Comparison of ENCODE assay signal across 24 mouse cellular contexts in genomic region chr16:16197374-16197773, GRCm38 (mm10). TPM values are rescaled to one million over a fixed set of nuclear protein-coding genes. Genes with fewer than 3 reads are reported as not detected.
DNase-seq lines count a peak whose midpoint lies in the region; ATAC-seq and TF ChIP-seq lines count a peak whose summit lies in the region.
"Had no signal": no experiment of that assay in that cellular context is flagged by ENCODE, and none has a peak within 500 bp of the region (broad histone marks: within the 10 kb centered on the region; RNA-seq: fewer than 3 reads in every experiment).

No protein-coding gene starts in this region.

- H3K9me3 ChIP-seq in stomach, postnatal 0 days (ENCODE audit: control insufficient read depth, low read length) = no peaks in the 10 kb centered on the region
- H3K9me3 ChIP-seq: G1E; heart, embryonic 13.5 days; hindbrain, embryonic 15.5 days; limb, embryonic 10.5 days; liver, embryonic 15.5 days; neural tube, embryonic 13.5 days had no signal

- ATAC-seq in stomach, postnatal 0 days (ENCODE audit: low FRiP score, low TSS enrichment) = no peak

- no peaks in the 10 kb centered on the region for H3K36me3 ChIP-seq in liver, adult 2 months (ENCODE audit: control insufficient read depth, insufficient read depth, low read length)
- no peaks in the 10 kb centered on the region for H3K36me3 ChIP-seq in testis, adult 2 months (ENCODE audit: control insufficient read depth, insufficient read depth, low read length)
- H3K36me3 ChIP-seq in stomach, postnatal 0 days (ENCODE audit: control insufficient read depth, insufficient read depth, low read length) = no peaks in the 10 kb centered on the region
- H3K36me3 ChIP-seq: G1E; heart, embryonic 13.5 days; hindbrain, embryonic 15.5 days; limb, embryonic 10.5 days; liver, embryonic 15.5 days; neural tube, embryonic 13.5 days had no signal

- no peak for TF ChIP-seq POLR2A in liver, adult 2 months (IDR thresholded peaks at IDR 0.05; ENCODE audit: extremely low read depth, insufficient read depth, low read length)
- no peak for TF ChIP-seq POLR2A in testis, adult 2 months (IDR thresholded peaks at IDR 0.05; ENCODE audit: control insufficient read depth, low read depth, low read length)

- no peak overlapping the region for H3K4me3 ChIP-seq in liver, adult 2 months (ENCODE audit: insufficient read depth, low read depth, low read length)
- H3K4me3 ChIP-seq in testis, adult 2 months (ENCODE audit: control insufficient read depth, low read depth, low read length) = peak overlapping the region; percentile 12; the same call in 1 of the 2 replicates
- H3K4me3 ChIP-seq in stomach, postnatal 0 days (ENCODE audit: low read depth, low read length) = no peak overlapping the region
- H3K4me3 ChIP-seq: heart, embryonic 13.5 days; hindbrain, embryonic 15.5 days; limb, embryonic 10.5 days; liver, embryonic 15.5 days; neural tube, embryonic 13.5 days had no signal

- no peak for TF ChIP-seq EP300 in stomach, postnatal 0 days (optimal IDR thresholded peaks at IDR 0.05)

- H3K9ac ChIP-seq in liver, adult 2 months (ENCODE audit: low read depth, low read length) = no peak overlapping the region
- H3K9ac ChIP-seq in stomach, postnatal 0 days (ENCODE audit: low read length) = no peak overlapping the region
- H3K9ac ChIP-seq: heart, embryonic 13.5 days; hindbrain, embryonic 15.5 days; liver, embryonic 15.5 days; neural tube, embryonic 13.5 days had no signal

- TF ChIP-seq CTCF in liver, adult 2 months (IDR thresholded peaks at IDR 0.05; ENCODE audit: low read depth, low read length) = peak; percentile 9; the same call in 1 of the 2 replicates
- TF ChIP-seq CTCF in testis, adult 2 months (IDR thresholded peaks at IDR 0.05; ENCODE audit: control insufficient read depth, insufficient read depth, insufficient replicate concordance, low read depth, low read length) = peak; percentile 10; the same call in 1 of the 2 replicates
- peak; percentile 37; the same call in 1 of the 2 replicates for TF ChIP-seq CTCF in stomach, postnatal 0 days (IDR thresholded peaks at IDR 0.05; ENCODE audit: low read depth)

- H3K27ac ChIP-seq in liver, adult 2 months (replicated peaks; ENCODE audit: insufficient read depth, low read depth, low read length) = no peak overlapping the region
- no peak overlapping the region for H3K27ac ChIP-seq in testis, adult 2 months (ENCODE audit: control insufficient read depth, insufficient read depth, low read depth, low read length)
- no peak overlapping the region for H3K27ac ChIP-seq in stomach, postnatal 0 days (replicated peaks)
- H3K27ac ChIP-seq: heart, embryonic 13.5 days; hindbrain, embryonic 15.5 days; limb, embryonic 10.5 days; liver, embryonic 15.5 days; neural tube, embryonic 13.5 days had no signal

- no peaks in the 10 kb centered on the region for H3K4me1 ChIP-seq in liver, adult 2 months (ENCODE audit: control insufficient read depth, insufficient read depth, low read length)
- peaks cover 9% of the 10 kb centered on the region for H3K4me1 ChIP-seq in testis, adult 2 months (ENCODE audit: control insufficient read depth, insufficient read depth, low read length)
- H3K4me1 ChIP-seq in stomach, postnatal 0 days (replicated peaks; ENCODE audit: control insufficient read depth, insufficient read depth) = no peaks in the 10 kb centered on the region
- H3K4me1 ChIP-seq: heart, embryonic 13.5 days; hindbrain, embryonic 15.5 days; limb, embryonic 10.5 days; liver, embryonic 15.5 days; neural tube, embryonic 13.5 days had no signal

- H3K27me3 ChIP-seq in liver, adult 2 months (ENCODE audit: control insufficient read depth, insufficient read depth, low read length) = 0 out of 2 replicates have a peak, but pooled peaks cover 2% of the 10 kb centered on the region
- no peaks in the 10 kb centered on the region for H3K27me3 ChIP-seq in testis, adult 2 months (ENCODE audit: control insufficient read depth, insufficient read depth, low read length)
- no peaks in the 10 kb centered on the region for H3K27me3 ChIP-seq in stomach, postnatal 0 days (ENCODE audit: control insufficient read depth, insufficient read depth, low read length)
- H3K27me3 ChIP-seq: hindbrain, embryonic 15.5 days; neural tube, embryonic 13.5 days had no signal

- no peak for DNase-seq in liver, adult 2 months (ENCODE audit: extremely low read depth, low read depth, low spot score)
- DNase-seq in liver (no peak), ZHBTc4 (ENCODE audit: low read depth, low spot score) (peak; percentile 78)
- no peak for DNase-seq in testis, postnatal 14 days (ENCODE audit: low spot score)
- no peak for DNase-seq in stomach, postnatal 0 days (ENCODE audit: low spot score)
- DNase-seq in ovary, adult 18-20 months (ENCODE audit: low spot score) = no peak
- DNase-seq: adrenal gland, postnatal 36 days; cerebellum, adult 11-12 months; cerebellum, postnatal 36 days; heart, postnatal 4 days; kidney, adult 18-20 months; kidney, postnatal 14 days; midbrain, embryonic 14.5 days; right cerebral cortex, postnatal 14 days; spleen, adult 18-20 months; thymus, adult 2 months had no signal

- WGBS in liver, adult 2 months = 70% methylated on average over 17 of the region's 17 CpGs
- WGBS in stomach, postnatal 0 days = 67% methylated on average over 17 of the region's 17 CpGs

- no peaks in the 10 kb centered on the region for H3K79me2 ChIP-seq in liver, adult 2 months (ENCODE audit: control insufficient read depth, insufficient read depth, low read length)

- H3K4me2 ChIP-seq in stomach, postnatal 0 days (replicated peaks; ENCODE audit: low read depth) = no peak overlapping the region
- H3K4me2 ChIP-seq: heart, embryonic 13.5 days; hindbrain, embryonic 15.5 days; liver, embryonic 15.5 days; neural tube, embryonic 13.5 days had no signal

RNA-seq across cellular contexts. Expression of gene Pkp2, which starts 15.7 kb away (rescaled TPM):
- 26.0 and 32.6 TPM in 2 replicates for total RNA-seq in liver, adult 2 months (2014; rRNA removed)
- 19.8 and 23.1 TPM in 2 replicates for polyA plus RNA-seq in liver, adult 2 months (2012; rRNA removed)
- polyA plus RNA-seq in testis, adult 2 months (2012; rRNA removed) = 1.3 and 1.4 TPM in 2 replicates
- 12.5 and 14.8 TPM in 2 replicates for polyA plus RNA-seq in stomach, postnatal 0 days (2015; fragmentation: Nextera tagmentation; extraction: Ambion mirVana)
- total RNA-seq: megakaryocyte, adult 5-6 weeks had no signal
